ENCODE assay signal across 8 mouse cellular contexts in the genomic region with DNA sequence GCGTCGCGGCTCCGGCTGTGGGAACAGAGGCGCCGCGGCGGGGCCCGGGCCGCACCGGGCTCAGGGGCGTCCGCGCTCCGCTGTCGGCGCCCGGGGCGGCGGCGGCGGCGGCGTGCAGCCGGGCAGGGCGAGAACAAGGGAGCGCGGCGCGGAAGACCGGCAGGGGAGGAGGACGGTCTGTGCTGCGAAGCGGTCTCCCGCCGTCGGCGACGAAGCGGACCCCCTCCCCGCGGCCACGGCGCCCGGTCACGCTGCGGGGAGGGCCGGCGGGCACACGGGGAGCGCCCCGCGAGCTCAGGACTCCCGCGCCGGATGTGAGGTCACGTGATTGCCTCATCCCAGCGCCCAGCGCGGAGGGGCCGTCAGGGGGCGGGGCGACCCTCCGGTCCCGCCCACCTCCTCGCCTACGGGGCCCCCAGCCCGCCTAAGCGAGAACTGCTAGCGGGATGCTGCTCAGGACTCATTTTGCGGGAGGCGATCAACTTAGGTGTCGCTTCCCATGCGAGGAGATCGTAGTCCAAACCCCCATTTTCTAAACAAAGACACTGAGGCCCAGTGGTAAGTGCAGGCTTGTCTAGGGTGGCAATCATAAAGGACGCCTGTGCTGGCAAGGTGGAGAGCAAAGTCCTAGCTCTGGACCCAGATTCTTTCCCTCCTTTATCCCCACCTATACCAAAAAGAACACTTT. TPM values are rescaled to one million over a fixed set of nuclear protein-coding genes. Genes with fewer than 3 reads are reported as not detected.
DNase-seq lines count a peak whose midpoint lies in the region; ATAC-seq and TF ChIP-seq lines count a peak whose summit lies in the region.

No protein-coding gene starts in this region.

- H3K27ac ChIP-seq in embryonic facial prominence, embryonic 10.5 days (replicated peaks): peak overlapping the region; percentile 94
- H3K27ac ChIP-seq in intestine, postnatal 0 days (ENCODE audit: low read depth, low read length): peak overlapping the region; percentile 95
- H3K27ac ChIP-seq in midbrain, embryonic 11.5 days (ENCODE audit: low read depth, low read length): no peak overlapping the region; the same call in 1 of the 2 replicates

- peak overlapping the region; percentile 87 for H3K4me2 ChIP-seq in intestine, postnatal 0 days (replicated peaks; ENCODE audit: low read depth)
- peak overlapping the region; percentile 95 for H3K4me2 ChIP-seq in midbrain, embryonic 11.5 days

- peak; percentile 36 for TF ChIP-seq CTCF in intestine, postnatal 0 days (IDR thresholded peaks at IDR 0.05; ENCODE audit: low read depth)

- DNase-seq in adrenal gland, postnatal 14 days: peak; percentile 95
- DNase-seq in embryonic facial prominence, embryonic 10.5 days (ENCODE audit: low spot score): peak; percentile 94
- DNase-seq in left cerebral cortex, postnatal 4 days: peak; percentile 92
- DNase-seq in midbrain, embryonic 11.5 days (ENCODE audit: low spot score, missing footprints): peak; percentile 99
- peak; percentile 90 for DNase-seq in right cerebral cortex, postnatal 4 days
- DNase-seq in yolk sac, embryonic 10.5 days (ENCODE audit: low spot score): peak; percentile 89

- ATAC-seq in granulocyte monocyte progenitor cell, adult 5-6 weeks (replicated peaks; ENCODE audit: poor library complexity, severe bottlenecking): peak; percentile 67
- ATAC-seq in intestine, postnatal 0 days: peak; percentile 90
- peak; percentile 94 for ATAC-seq in midbrain, embryonic 11.5 days (ENCODE audit: low FRiP score)

- H3K9me3 ChIP-seq in embryonic facial prominence, embryonic 10.5 days: no peaks in the 10 kb centered on the region; the same call in 1 of the 2 replicates
- no peaks in the 10 kb centered on the region for H3K9me3 ChIP-seq in intestine, postnatal 0 days (ENCODE audit: control insufficient read depth)
- no peaks in the 10 kb centered on the region for H3K9me3 ChIP-seq in midbrain, embryonic 11.5 days (ENCODE audit: control insufficient read depth, low read length)

- peaks cover 26% of the 10 kb centered on the region for H3K4me1 ChIP-seq in embryonic facial prominence, embryonic 10.5 days
- peaks cover 13% of the 10 kb centered on the region; the same call in 1 of the 2 replicates for H3K4me1 ChIP-seq in intestine, postnatal 0 days (replicated peaks; ENCODE audit: control insufficient read depth, insufficient read depth, low read length)
- H3K4me1 ChIP-seq in midbrain, embryonic 11.5 days (ENCODE audit: control insufficient read depth, insufficient read depth, low read length): peaks cover 9% of the 10 kb centered on the region

- 0 out of 2 replicates have a peak, but pooled peaks cover 7% of the 10 kb centered on the region for H3K27me3 ChIP-seq in embryonic facial prominence, embryonic 10.5 days (replicated peaks; ENCODE audit: low read depth, poor library complexity, severe bottlenecking)
- no peaks in the 10 kb centered on the region for H3K27me3 ChIP-seq in intestine, postnatal 0 days (replicated peaks; ENCODE audit: control insufficient read depth, insufficient read depth, low read length)
- peaks cover 2% of the 10 kb centered on the region; the same call in 1 of the 2 replicates for H3K27me3 ChIP-seq in midbrain, embryonic 11.5 days (ENCODE audit: control insufficient read depth, insufficient read depth, low read length)

- peak overlapping the region; percentile 98 for H3K9ac ChIP-seq in intestine, postnatal 0 days (ENCODE audit: low read depth, low read length)
- H3K9ac ChIP-seq in midbrain, embryonic 11.5 days (ENCODE audit: low read length): peak overlapping the region; percentile 91

- whole genome bisulfite sequencing in embryonic facial prominence, embryonic 10.5 days: under 1% methylated on average over 76 of the region's 76 CpGs
- under 1% methylated on average over 34 of the region's 76 CpGs for WGBS in intestine, postnatal 0 days
- WGBS in midbrain, embryonic 11.5 days: 0% methylated on average over 40 of the region's 76 CpGs

- H3K36me3 ChIP-seq in embryonic facial prominence, embryonic 10.5 days (replicated peaks): peaks cover 32% of the 10 kb centered on the region
- H3K36me3 ChIP-seq in intestine, postnatal 0 days (ENCODE audit: control insufficient read depth, insufficient read depth): peaks cover 9% of the 10 kb centered on the region
- no peaks in the 10 kb centered on the region for H3K36me3 ChIP-seq in midbrain, embryonic 11.5 days (ENCODE audit: control insufficient read depth, insufficient read depth, low read length)

- intact Hi-C loops in left cerebral cortex, postnatal 4 days (cut with DNase I): no loop called here

- H3K4me3 ChIP-seq in embryonic facial prominence, embryonic 10.5 days: peak overlapping the region; percentile 97
- peak overlapping the region; percentile 91 for H3K4me3 ChIP-seq in intestine, postnatal 0 days (ENCODE audit: low read depth, low read length)
- H3K4me3 ChIP-seq in midbrain, embryonic 11.5 days (ENCODE audit: low read depth, low read length): peak overlapping the region; percentile 97

RNA-seq across cellular contexts. Expression of gene Atp13a3, which starts 17.1 kb away (rescaled TPM):
- 87.9 and 91.7 TPM in 2 replicates for total RNA-seq in adrenal gland, postnatal 14 days (2021)
- 10.3 and 11.4 TPM in 2 replicates for polyA plus RNA-seq in embryonic facial prominence, embryonic 10.5 days (2016; fragmentation: Nextera tagmentation; extraction: Ambion mirVana)
- total RNA-seq in granulocyte monocyte progenitor cell, adult 5-6 weeks (2014; fragmentation: Nextera tagmentation): 87.1 and 94.5 TPM in 2 replicates
- 74.9 and 93.0 TPM in 2 replicates for total RNA-seq in granulocyte monocyte progenitor cell, adult 5-6 weeks (2017)
- 22.0 and 23.9 TPM in 2 replicates for polyA plus RNA-seq in intestine, postnatal 0 days (2015; fragmentation: Nextera tagmentation; extraction: Ambion mirVana)
- 10 to 100 TPM; 75.4 to 83.1 TPM for total RNA-seq in left cerebral cortex, postnatal 4 days (2021)
- 11.0 and 11.1 TPM in 2 replicates for polyA plus RNA-seq in midbrain, embryonic 11.5 days (2014; fragmentation: Nextera tagmentation; extraction: Ambion mirVana)
